Mouse (Mus musculus): ENCODE measurements around the gene Utp3. TPM values are rescaled to one million over a fixed set of nuclear protein-coding genes. Genes with fewer than 3 reads are reported as not detected.
"Not testable (repeated sequence)": the region's sequence is repeated elsewhere in the genome, so short reads cannot be mapped to it uniquely, and the experiment has no call there.

Utp3 gene
- total RNA-seq (2015; ENCODE audit: low replicate concordance) (10.6 and 20.5 TPM in 2 replicates), total RNA-seq (2017; ENCODE audit: low replicate concordance) (10.9 and 11.8 TPM in 2 replicates)

DNA sequence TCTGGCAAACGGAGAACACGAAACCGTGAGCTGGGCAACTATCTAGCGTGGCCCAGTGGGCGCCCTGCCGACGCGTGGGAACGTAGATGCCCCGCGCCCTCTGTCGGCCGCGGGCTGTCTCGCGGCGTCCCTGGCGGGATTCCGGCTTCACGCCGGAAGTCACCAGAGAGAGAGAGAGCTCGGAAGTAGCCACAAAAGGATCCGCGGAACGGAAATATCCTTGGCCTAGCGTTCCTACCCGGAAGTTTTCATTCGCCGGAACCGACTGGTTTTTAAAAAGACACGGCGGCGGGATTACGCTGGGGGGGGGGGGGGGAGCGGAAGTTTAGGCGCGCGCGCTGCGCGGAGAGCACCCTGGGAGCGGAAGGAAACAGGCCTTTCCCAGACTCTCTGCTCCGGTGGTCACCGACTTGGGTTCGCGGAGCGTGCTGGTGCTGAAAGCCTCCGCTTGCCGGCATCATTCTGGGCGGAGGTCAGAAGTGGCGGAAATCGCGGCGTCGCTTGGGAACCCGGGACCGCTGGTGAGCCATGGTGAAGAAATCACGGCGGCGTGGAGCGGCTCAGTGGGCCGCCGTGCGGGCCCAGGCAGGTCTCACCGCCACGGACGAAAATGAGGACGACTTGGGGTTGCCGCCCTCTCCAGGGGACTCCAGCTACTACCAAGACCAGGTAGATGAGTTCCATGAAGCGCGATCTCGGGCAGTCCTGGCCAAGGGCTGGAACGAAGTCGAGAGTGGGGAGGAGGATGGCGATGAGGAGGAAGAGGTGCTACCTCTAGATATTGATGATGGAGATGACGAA, at the start of gene Utp3:
Utp3 (plus strand) TSS at position 377 of the 801 bp plus-strand sequence.
- peak; percentile 99 for ATAC-seq (replicated peaks; ENCODE audit: low FRiP score, poor library complexity, severe bottlenecking)

- no peak for ATAC-seq (replicated peaks; ENCODE audit: low FRiP score, poor library complexity, severe bottlenecking)
Measured at GRCm38 (mm10) chr5:88508555-88508954, 45.7 kb upstream of the Utp3 start.

DNA sequence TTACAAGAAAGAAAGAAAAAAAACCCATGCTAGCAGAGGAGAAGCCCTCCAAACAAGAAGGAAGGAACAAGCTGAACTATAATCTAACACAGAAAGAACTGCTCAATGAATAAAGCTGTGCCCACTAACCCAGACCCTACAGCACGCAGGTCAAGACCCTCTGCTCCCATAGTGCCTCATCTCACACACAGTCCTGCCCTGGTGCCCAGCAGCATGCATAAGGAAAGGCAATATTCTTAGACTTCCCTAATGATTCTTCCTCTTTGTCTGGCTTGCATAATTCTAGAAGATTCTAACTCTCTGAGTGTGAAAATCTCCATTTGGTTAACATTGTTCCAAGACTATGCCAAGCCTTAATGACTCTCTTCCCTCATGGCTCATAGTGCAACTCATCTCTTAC, 45.3 kb upstream of the Utp3 start:
- ATAC-seq (replicated peaks; ENCODE audit: low FRiP score, poor library complexity, severe bottlenecking): no peak

DNA sequence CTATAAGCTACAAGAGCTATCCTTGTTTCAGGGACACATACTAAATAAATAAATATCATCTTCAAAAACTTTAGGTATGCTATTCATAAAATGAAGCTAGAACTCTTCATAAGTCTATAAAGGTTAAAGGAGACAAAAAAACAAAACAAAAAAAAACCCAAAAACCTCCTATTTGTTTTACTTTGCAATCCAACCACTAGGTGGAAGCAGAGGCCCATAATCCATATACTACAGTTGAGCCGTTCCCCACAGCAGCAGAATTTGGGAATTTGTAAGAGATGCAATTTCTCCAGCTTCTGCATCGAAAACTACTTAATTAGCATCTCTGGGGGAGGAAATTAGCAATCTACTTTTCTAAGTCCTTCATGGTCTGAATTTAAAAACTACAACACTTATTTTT, 35.0 kb upstream of the Utp3 start:
- peak; percentile 65 for ATAC-seq (replicated peaks; ENCODE audit: low FRiP score, poor library complexity, severe bottlenecking)

GRCm38 (mm10) chr5:88527657-88528056, 26.6 kb upstream of the Utp3 start, which contains the start of gene Jchain:
Jchain (minus strand) TSS chr5:88527891.
- ATAC-seq (replicated peaks; ENCODE audit: low FRiP score, poor library complexity, severe bottlenecking): no peak

GRCm38 (mm10) chr5:88530908-88531307, 23.4 kb upstream of the Utp3 start:
- no peak for ATAC-seq (replicated peaks; ENCODE audit: low FRiP score, poor library complexity, severe bottlenecking)

- ATAC-seq (replicated peaks; ENCODE audit: low FRiP score, poor library complexity, severe bottlenecking): no peak
Measured at GRCm38 (mm10) chr5:88534697-88535096, 19.6 kb upstream of the Utp3 start.

DNA sequence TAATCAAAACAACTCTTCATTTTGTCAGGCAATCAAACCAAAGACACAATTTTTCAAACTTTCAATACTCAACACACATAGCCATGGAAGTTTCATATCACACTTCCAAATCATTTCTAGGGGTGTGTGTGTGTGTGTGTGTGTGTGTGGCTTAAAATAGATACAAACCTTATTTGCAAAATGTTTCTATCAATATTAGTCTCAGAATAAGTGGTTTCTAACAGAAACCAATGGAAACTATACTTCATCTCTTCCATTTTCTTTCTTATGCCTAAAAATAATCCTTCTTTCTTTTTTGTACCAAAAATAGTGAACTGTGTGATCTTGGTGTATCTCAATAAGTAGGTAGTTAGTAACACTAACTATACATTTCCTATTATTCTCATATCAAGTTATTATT, 13.4 kb upstream of the Utp3 start:
- ATAC-seq (replicated peaks; ENCODE audit: low FRiP score, poor library complexity, severe bottlenecking): no peak

DNA sequence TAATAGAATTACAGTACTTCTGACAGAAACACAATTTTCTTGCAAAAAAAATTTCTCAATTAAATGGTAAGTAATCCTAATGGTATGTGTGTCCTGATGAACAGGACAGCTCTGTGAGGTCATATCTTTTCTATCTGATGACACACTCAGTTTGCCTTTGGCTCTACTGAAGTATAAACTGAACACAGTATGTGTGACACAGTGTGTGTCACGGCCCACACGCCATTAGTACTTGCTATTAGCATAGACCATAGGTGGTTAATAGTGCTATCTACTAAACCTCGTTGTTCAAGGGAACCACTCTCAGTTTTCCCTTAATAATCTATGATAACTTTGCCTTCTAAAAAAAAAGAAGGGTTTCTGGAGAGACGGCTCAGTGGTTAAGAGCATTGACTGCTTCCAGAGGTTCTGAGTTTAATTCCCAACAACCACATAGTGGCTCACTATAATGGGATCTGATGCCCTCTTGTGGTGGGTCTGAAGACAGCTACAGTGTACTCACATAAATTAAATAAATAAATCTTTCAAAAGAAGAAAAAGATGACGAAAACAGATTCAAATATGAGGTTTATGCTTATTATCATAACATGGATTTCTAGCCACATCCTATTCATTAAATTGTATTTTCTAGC, 11.5 kb upstream of the Utp3 start:
- no peak for ATAC-seq (replicated peaks; ENCODE audit: low FRiP score, poor library complexity, severe bottlenecking)

DNA sequence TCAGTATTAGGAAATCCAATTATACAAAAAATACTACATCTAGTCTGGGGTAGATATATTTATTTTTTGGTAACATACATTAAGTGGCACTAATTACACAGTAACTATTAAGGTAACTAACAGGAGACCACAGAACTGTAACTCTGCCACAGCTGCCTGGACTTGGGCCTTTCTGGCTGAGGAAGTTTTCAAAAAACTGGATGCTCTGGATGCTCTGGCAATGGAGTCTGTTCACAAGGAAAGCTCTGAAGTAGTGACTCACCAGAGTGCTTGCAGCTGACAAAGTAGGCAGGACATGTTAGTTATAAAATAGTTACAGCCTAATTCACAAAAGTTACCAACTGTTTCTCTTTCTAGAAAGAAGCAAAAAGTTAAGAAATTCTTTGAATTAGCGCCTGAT, 9.9 kb upstream of the Utp3 start:
- ATAC-seq (replicated peaks; ENCODE audit: low FRiP score, poor library complexity, severe bottlenecking): not testable (repeated sequence)

DNA sequence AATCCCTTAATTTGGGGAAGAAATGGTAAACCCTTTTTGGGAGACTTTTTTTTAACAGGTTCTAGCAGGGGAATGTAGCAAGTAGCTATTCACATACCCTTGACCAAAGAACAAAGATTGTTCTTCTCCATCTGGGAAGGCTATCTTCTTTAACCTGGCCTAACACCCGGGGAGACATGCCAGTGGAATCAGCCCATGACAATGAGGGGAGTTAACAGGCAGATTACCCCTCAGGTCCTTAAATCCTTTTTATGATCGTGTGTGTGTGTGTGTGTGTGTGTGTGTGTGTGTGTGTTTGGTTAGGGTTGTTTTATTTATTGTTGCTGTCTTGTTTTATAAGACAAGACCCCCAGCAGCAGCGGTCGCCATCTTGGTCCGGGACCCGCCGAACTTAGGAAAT, 8.7 kb upstream of the Utp3 start:
- ATAC-seq (replicated peaks; ENCODE audit: low FRiP score, poor library complexity, severe bottlenecking): no peak

DNA sequence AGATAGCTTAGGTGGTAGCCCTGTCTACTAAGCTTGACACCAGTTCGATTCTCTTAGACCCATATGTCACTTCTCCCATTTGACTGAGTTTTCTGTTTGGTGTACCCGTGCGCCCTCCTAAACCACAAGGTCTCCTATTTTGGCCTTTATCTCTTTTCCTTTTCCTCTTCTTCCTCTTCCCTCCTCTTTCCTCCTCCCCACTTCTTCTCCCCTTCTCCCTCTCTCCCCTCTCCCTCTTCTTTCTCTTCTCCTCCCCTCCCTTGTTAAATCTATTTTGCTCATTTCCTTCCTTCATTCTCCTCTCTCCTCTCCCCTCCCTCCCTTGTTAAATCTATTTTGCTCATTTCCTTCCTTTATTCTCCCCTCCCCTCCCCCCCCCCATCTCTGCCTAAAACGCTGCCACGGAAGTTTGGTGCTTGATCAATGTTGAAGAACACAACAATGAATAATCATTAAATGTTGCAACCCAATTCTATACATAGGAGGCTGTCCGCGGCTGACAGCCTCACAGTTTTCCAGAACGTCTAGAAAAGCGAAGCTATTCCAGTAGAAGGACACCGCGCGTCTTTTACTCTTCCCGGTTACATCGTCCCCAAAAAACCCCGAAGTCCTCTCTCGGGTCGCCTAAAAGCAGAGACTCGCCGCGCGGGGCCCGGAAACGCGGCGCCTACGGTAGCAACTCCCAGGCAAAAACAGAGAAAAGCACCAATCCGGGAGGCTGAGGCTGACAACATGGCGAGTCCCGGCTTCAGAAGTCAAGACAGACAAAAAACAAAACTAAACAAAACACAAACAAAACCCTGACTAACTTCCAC, 784 bp upstream of the Utp3 start:
- ATAC-seq (replicated peaks; ENCODE audit: low FRiP score, poor library complexity, severe bottlenecking): peak; percentile 75

DNA sequence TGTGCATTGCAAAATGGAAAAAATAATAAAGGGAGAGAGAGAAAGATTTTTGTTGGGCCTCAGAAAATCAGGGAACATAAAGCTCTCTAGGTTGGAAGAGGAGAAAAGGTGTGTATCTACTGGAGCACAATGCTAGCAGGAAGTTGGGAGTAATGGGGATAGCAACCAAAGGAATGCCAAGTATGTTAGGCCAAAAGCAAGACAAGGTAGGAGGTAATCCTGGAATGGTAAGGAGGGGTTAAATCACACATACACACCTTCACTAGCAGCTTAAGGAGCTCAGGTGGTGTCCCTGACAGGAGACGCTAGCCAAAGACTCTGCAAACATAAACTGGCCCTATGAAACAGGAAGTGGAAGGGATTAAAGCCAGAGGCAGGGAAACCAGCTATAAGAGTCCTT, 4.7 kb downstream of the Utp3 start:
- no peak for ATAC-seq (replicated peaks; ENCODE audit: low FRiP score, poor library complexity, severe bottlenecking)

DNA sequence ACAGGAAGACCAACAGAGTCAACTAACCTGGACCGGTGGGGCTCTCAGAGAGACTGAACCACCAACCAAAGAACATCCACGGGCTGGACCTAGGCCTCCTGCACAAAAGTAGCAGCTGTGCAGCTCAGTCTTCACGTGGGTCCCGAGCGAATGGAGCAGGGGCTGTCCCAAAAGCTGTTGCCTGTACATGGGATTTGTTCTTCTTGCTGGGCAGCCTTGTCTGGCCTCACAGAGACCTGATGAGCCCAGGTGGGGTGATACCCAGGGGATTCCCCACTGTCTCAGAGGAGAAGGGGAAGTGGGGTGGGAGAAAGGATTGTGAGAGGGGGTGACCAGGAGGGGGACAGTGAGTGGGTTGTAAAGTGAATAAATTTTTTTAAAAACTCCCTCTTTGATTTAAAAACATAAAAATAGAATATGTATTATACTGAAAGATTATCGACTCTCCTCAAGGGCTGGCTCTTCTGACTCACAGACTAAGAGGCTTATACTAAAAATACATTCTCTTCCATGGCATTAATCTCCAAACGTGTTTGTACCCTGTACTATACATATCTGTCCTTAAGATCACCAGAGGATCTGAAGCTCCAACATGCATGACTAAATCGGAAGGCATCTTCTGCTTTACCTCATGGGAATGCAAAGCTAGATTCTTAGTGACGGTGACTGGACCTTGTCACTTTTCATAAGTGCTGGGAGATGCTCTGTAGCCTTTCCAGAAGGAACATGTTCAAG, 7.0 kb downstream of the Utp3 start:
- ATAC-seq (replicated peaks; ENCODE audit: low FRiP score, poor library complexity, severe bottlenecking): no peak

- ATAC-seq (replicated peaks; ENCODE audit: low FRiP score, poor library complexity, severe bottlenecking): no peak
Measured at GRCm38 (mm10) chr5:88562863-88563780, 8.9 kb downstream of the Utp3 start.

DNA sequence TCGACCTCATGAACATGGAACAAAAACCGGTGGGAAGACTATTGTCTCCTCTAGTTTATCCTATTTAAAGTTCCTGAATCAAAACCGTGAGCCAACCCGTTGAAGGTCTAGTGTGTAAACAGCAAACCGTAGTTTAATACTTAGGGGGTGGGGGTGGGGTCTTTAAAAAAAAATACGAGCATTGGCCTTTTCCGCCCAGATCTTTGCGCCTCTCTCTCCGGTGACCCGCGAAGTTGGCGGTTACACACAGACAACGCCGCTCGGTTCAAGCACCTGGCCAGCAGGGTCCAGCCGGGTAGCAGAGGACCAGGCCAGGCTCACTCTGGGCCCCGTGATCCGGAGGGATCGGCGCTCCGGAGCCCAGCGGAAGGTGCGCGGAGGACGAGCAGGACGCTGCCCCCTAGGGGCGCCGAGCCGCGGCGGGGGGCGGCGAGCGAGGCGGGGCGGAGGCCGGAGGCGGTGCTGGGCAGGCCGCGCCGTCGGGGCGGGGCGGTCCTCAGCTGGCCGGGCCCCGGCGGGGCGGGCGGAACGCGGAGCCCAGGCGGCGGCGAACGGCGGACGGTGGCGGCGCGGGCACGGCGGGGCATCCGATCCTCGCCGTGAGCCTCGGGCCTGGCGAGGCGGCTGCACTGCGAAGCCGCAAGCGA, 10.4 kb downstream of the Utp3 start, which contains the start of gene Rufy3:
Rufy3 (plus strand) TSS at position 540 of the 647 bp plus-strand sequence.
- ATAC-seq (replicated peaks; ENCODE audit: low FRiP score, poor library complexity, severe bottlenecking): peak; percentile 79

- ATAC-seq (replicated peaks; ENCODE audit: low FRiP score, poor library complexity, severe bottlenecking): 0 out of 2 replicates have a peak, but pooled peaks have one; percentile 45
Measured at GRCm38 (mm10) chr5:88565148-88566033, 11.1 kb downstream of the Utp3 start.
